Mouse (Mus musculus) cerebellum, adult 9-11 months (tissue): ENCODE measurements around the gene Tmem102.

Experiments
- DNase-seq: peaks from one replicate; pipeline ENCODE4 v3.0.0; 2022

The Tmem102 gene

GRCm38 (mm10) chr11:69784793-69785272 lies 20.6 kb downstream of the Tmem102 start:
- DNase-seq = no peak

GRCm38 (mm10) chr11:69781828-69782227 lies 23.6 kb downstream of the Tmem102 start:
- no peak for DNase-seq

- peak; percentile 49 for DNase-seq
Measured at GRCm38 (mm10) chr11:69778985-69779384, 26.4 kb downstream of the Tmem102 start.

- peak; percentile 65 for DNase-seq
Measured at GRCm38 (mm10) chr11:69778258-69778982, 27.0 kb downstream of the Tmem102 start.

GRCm38 (mm10) chr11:69777504-69778257 lies 27.7 kb downstream of the Tmem102 start:
- DNase-seq = no peak

GRCm38 (mm10) chr11:69776488-69776887 lies 28.9 kb downstream of the Tmem102 start:
- DNase-seq = no peak

- DNase-seq = peak; percentile 49
Measured at GRCm38 (mm10) chr11:69775716-69776115, 29.7 kb downstream of the Tmem102 start.

GRCm38 (mm10) chr11:69774961-69775360 lies 30.5 kb downstream of the Tmem102 start:
- no peak for DNase-seq

GRCm38 (mm10) chr11:69767625-69767909 lies 37.9 kb downstream of the Tmem102 start:
- no peak for DNase-seq

- peak; percentile 61 for DNase-seq
Measured at GRCm38 (mm10) chr11:69766872-69767624, 38.4 kb downstream of the Tmem102 start.

GRCm38 (mm10) chr11:69766126-69766609 lies 39.3 kb downstream of the Tmem102 start:
- peak; percentile 85 for DNase-seq

- peak; percentile 74 for DNase-seq
Measured at GRCm38 (mm10) chr11:69765221-69766125, 40.0 kb downstream of the Tmem102 start, which contains the start of gene Zbtb4. Zbtb4 (plus strand) TSS chr11:69765912.

GRCm38 (mm10) chr11:69763551-69763950 lies 41.9 kb downstream of the Tmem102 start:
- no peak for DNase-seq

- no peak for DNase-seq
Measured at GRCm38 (mm10) chr11:69761868-69762267, 43.6 kb downstream of the Tmem102 start, which contains the start of gene Slc35g3. Slc35g3 (minus strand) TSS chr11:69761968.

- DNase-seq = no peak
Measured at GRCm38 (mm10) chr11:69760901-69761200, 44.6 kb downstream of the Tmem102 start.

- peak; percentile 74 for DNase-seq
Measured at GRCm38 (mm10) chr11:69760160-69760900, 45.1 kb downstream of the Tmem102 start.

GRCm38 (mm10) chr11:69758971-69759721 lies 46.3 kb downstream of the Tmem102 start:
- DNase-seq = peak; percentile 94

- peak; percentile 98 for DNase-seq
Measured at GRCm38 (mm10) chr11:69758478-69758970, 46.9 kb downstream of the Tmem102 start, which contains the start of gene Polr2a. Polr2a (minus strand) TSS chr11:69758637.

GRCm38 (mm10) chr11:69758090-69758456 lies 47.4 kb downstream of the Tmem102 start:
- peak; percentile 97 for DNase-seq

GRCm38 (mm10) chr11:69757303-69758089 lies 47.9 kb downstream of the Tmem102 start:
- DNase-seq = no peak
